Mouse (Mus musculus): ENCODE results near the gene Gdf2.

DNA sequence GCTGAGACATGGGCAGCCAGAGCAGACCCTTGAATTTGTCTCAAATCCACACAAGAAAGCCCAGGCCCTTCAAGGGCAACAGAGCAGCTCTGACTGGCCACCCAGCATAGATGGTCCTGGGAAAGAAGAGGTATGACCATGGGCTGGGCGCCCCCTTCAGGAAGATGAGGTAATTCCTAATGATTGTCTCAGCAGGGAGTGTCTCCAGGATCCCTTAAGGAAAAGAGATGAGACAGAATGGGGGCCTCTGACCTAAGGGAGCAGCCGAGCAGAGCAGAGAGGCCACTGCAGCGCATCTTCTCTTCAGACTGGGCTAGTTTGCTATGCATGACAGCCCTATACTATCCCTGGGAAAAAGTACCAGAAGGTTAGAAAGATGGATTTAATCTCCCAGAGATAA lies 27.1 kb upstream of the Gdf2 start:
- TF ChIP-seq EP300 (IDR thresholded peaks at IDR 0.05; ENCODE audit: insufficient read depth, low read depth, low read length) (peak; percentile 52; the same call in 1 of the 2 replicates), CTCF (IDR thresholded peaks at IDR 0.05) (peak; percentile 71)
